20 mouse cellular contexts compared by ENCODE assay signal in genomic region chr9:61581046-61581445, GRCm38 (mm10).
"Had no signal": no experiment of that assay in that cellular context is flagged by ENCODE, and none has a peak within 500 bp of the region (broad histone marks: within the 10 kb centered on the region; RNA-seq: fewer than 3 reads in every experiment).

No protein-coding gene starts in this region.

- H3K27me3 ChIP-seq: limb, embryonic 13.5 days; liver, embryonic 12.5 days; liver, embryonic 15.5 days had no signal

- H3K9ac ChIP-seq: limb, embryonic 13.5 days; liver, embryonic 12.5 days; liver, embryonic 15.5 days had no signal

- H3K9me3 ChIP-seq: limb, embryonic 10.5 days; limb, embryonic 13.5 days; liver, embryonic 12.5 days; liver, embryonic 15.5 days had no signal

- H3K4me1 ChIP-seq: liver, embryonic 12.5 days; liver, embryonic 15.5 days had no signal

- ATAC-seq: liver, embryonic 12.5 days had no signal

- H3K4me2 ChIP-seq: limb, embryonic 13.5 days; liver, embryonic 12.5 days; liver, embryonic 15.5 days had no signal

- H3K4me3 ChIP-seq: layer of hippocampus, adult 2 months; limb, embryonic 10.5 days; limb, embryonic 13.5 days; liver, embryonic 12.5 days; liver, embryonic 15.5 days had no signal

- DNase-seq: kidney, postnatal 25 days; layer of hippocampus, adult 9-11 months; liver; lung, adult 2 months; lung, postnatal 14 days; midbrain, embryonic 14.5 days; right cerebral cortex, adult 18-20 months; right cerebral cortex, postnatal 14 days; right cerebral cortex, postnatal 4 days; thymus, adult 2 months; thymus, postnatal 14 days; thymus, postnatal 4 days had no signal

- H3K27ac ChIP-seq: kidney, postnatal 0 days; layer of hippocampus, adult 2 months; limb, embryonic 10.5 days; limb, embryonic 13.5 days; liver, embryonic 12.5 days; liver, embryonic 15.5 days; macrophage; stomach, postnatal 0 days had no signal

- H3K36me3 ChIP-seq: limb, embryonic 10.5 days; limb, embryonic 13.5 days; liver, embryonic 12.5 days; liver, embryonic 15.5 days had no signal
